ENCODE assay signal across 8 mouse cellular contexts in genomic region chr11:113683957-113684706, GRCm38 (mm10). TPM values are rescaled to one million over a fixed set of nuclear protein-coding genes. Genes with fewer than 3 reads are reported as not detected.
DNase-seq lines count a peak whose midpoint lies in the region; ATAC-seq lines count a peak whose summit lies in the region.

TSS of gene Fam104a (minus strand) at chr11:113684155.
TSS of gene D11Wsu47e (plus strand) at chr11:113684412.

- no peaks in the 10 kb centered on the region for H3K9me3 ChIP-seq in hindbrain, embryonic 15.5 days

- ATAC-seq in hindbrain, embryonic 15.5 days (ENCODE audit: low FRiP score, low read depth) = peak; percentile 96

- H3K4me3 ChIP-seq in hindbrain, embryonic 15.5 days = peak within 1 kb of the TSS; percentile 77

- H3K27ac ChIP-seq in hindbrain, embryonic 15.5 days (replicated peaks) = peak within 1 kb of the TSS; percentile 91

- H3K4me2 ChIP-seq in hindbrain, embryonic 15.5 days = peak within 1 kb of the TSS; percentile 83

- peak within 1 kb of the TSS; percentile 78 for H3K9ac ChIP-seq in hindbrain, embryonic 15.5 days

- peak; percentile 94 for DNase-seq in R1 (ENCODE audit: low read depth, low spot score)
- DNase-seq in cerebellum, postnatal 25 days = peak; percentile 95 to 96
- peak; percentile 95 to 96 for DNase-seq in frontal cortex, postnatal 36 days (ENCODE audit: low spot score in 2 of 2)
- peak; percentile 91 for DNase-seq in left cerebral cortex, adult 11 months (ENCODE audit: low spot score)
- DNase-seq in lung, postnatal 4 days = peak; percentile 95 to 98
- peak; percentile 95 for DNase-seq in retina, postnatal 7 days (ENCODE audit: low read depth, low spot score)
- DNase-seq in urinary bladder, adult 2 months (ENCODE audit: low spot score) = peak; percentile 92

- WGBS in hindbrain, embryonic 15.5 days = under 1% methylated on average over 71 of the region's 73 CpGs

- peaks cover 12% of the 10 kb centered on the region for H3K36me3 ChIP-seq in hindbrain, embryonic 15.5 days

- H3K27me3 ChIP-seq in hindbrain, embryonic 15.5 days = no peaks in the 10 kb centered on the region

- H3K4me1 ChIP-seq in hindbrain, embryonic 15.5 days (replicated peaks) = peaks cover 48% of the 10 kb centered on the region

RNA-seq across cellular contexts. Expression of gene Fam104a, which starts in this region (rescaled TPM):
- 41.4 and 43.8 TPM in 2 replicates for polyA plus RNA-seq in hindbrain, embryonic 15.5 days (2015; fragmentation: Nextera tagmentation; extraction: Ambion mirVana)
- 25.0 and 26.5 TPM in 2 replicates for polyA plus RNA-seq in urinary bladder, adult 2 months (2012; rRNA removed)

RNA-seq across cellular contexts. Expression of gene D11Wsu47e, which starts in this region (rescaled TPM):
- polyA plus RNA-seq in hindbrain, embryonic 15.5 days (2015; fragmentation: Nextera tagmentation; extraction: Ambion mirVana) = 23.5 and 24.2 TPM in 2 replicates
- 11.5 and 12.5 TPM in 2 replicates for polyA plus RNA-seq in urinary bladder, adult 2 months (2012; rRNA removed)

Comparison
In these comparisons a context has a peak if more than half of its experiments do, and no peak if none do; other contexts are left out.
1. Peak in every context shown above with its lines: DNase-seq, ATAC-seq, H3K4me3 ChIP-seq and H3K27ac ChIP-seq.